Mouse (Mus musculus): ENCODE data around the gene Cox6a1. TPM values are rescaled to one million over a fixed set of nuclear protein-coding genes. Genes with fewer than 3 reads are reported as not detected.

Cox6a1 gene
- polyA plus RNA-seq, 1 experiment from 2014 or later, result 1,178 TPM

DNA sequence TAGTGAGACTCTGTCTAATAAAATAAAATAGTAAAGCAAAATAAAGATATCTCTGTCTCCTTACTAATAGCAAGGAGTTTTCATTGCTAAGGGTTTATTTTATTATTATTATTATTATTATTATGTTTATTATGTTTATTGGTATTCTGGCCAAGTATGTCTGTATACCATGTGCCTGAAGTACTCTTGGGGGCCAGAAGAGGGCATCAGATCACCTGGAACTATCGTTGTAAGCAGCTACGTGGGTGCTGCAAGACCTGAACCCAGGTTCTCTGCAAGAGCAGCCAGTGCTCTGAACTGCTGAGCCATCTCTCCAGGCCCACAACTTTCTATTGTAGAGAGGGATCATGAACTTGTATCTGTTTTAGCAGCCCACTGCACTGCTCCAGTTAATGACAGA lies 26.7 kb upstream of the Cox6a1 start:
- no peak overlapping the region for H3K9ac ChIP-seq (ENCODE audit: low read length)
- no peak for ATAC-seq (replicated peaks; ENCODE audit: low FRiP score, low TSS enrichment, low read depth)
- 85% methylated on average over 2 of the region's 2 CpGs for WGBS

DNA sequence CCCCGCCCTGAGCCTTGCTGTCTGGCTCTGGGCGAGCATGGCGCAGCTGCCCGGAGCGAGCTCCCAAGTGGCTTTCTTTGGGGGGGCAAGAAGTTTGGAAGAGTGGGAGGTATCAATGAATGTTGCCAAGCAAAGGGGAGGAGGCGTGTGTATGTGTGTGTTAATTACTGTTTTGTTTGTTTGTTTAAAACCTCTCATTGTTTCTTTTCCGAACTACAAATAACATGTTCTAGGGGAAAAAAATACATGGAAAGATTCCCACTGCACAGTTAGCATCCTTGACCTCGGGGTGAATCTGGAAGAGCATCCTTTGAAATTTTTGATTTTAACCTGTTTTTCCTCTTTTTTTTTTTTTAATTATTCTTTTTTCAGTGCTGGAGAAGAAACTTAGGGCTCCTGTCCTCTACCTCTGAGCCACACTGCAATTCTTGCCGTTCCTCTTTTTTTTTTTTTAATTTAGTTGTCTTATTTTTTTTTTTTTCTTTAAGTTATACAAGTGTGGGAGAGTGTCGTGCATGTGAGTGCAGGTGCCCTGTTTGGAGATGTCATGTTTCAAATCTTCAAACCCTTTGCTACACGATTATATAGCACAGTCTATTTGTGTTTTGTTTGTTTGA lies 25.5 kb upstream of the Cox6a1 start:
- peak overlapping the region; percentile 45 for H3K4me2 ChIP-seq (ENCODE audit: low read length)
- no peaks in the 10 kb centered on the region for H3K9me3 ChIP-seq (ENCODE audit: control insufficient read depth, low read length)
- DNase-seq (ENCODE audit: low spot score) (no peak), ATAC-seq (replicated peaks; ENCODE audit: low FRiP score, low TSS enrichment, low read depth) (no peak)
- H3K9ac ChIP-seq (ENCODE audit: low read length), result peak overlapping the region; percentile 29; the same call in 1 of the 2 replicates
- H3K4me3 ChIP-seq (ENCODE audit: low read depth, low read length), result peak overlapping the region; percentile 12; the same call in 1 of the 2 replicates
- no peaks in the 10 kb centered on the region for H3K27me3 ChIP-seq (replicated peaks; ENCODE audit: control insufficient read depth, insufficient read depth, low read length)
- H3K36me3 ChIP-seq (ENCODE audit: control insufficient read depth, insufficient read depth, low read length), result no peaks in the 10 kb centered on the region
- 25% methylated on average over 11 of the region's 11 CpGs for WGBS
- no peaks in the 10 kb centered on the region for H3K4me1 ChIP-seq (replicated peaks; ENCODE audit: control insufficient read depth, insufficient read depth, low read length)
- no peak overlapping the region for H3K27ac ChIP-seq (ENCODE audit: low read depth)

More for the DNA sequence above, 26.7 kb upstream of the Cox6a1 start:
- no peak for DNase-seq (ENCODE audit: low spot score)
- Histone ChIP-seq H3K4me2 (ENCODE audit: low read length) (no peak overlapping the region), H3K36me3 (ENCODE audit: control insufficient read depth, insufficient read depth, low read length) (no peaks in the 10 kb centered on the region), H3K27ac (ENCODE audit: low read depth) (no peak overlapping the region), H3K27me3 (replicated peaks; ENCODE audit: control insufficient read depth, insufficient read depth, low read length) (no peaks in the 10 kb centered on the region), H3K4me1 (replicated peaks; ENCODE audit: control insufficient read depth, insufficient read depth, low read length) (no peaks in the 10 kb centered on the region), H3K9me3 (ENCODE audit: control insufficient read depth, low read length) (no peaks in the 10 kb centered on the region), H3K4me3 (ENCODE audit: low read depth, low read length) (no peak overlapping the region)

GRCm38 (mm10) chr5:115373441-115374203 lies 24.8 kb upstream of the Cox6a1 start:
- no peak overlapping the region for H3K27ac ChIP-seq (ENCODE audit: low read depth)
- H3K9me3 ChIP-seq (ENCODE audit: control insufficient read depth, low read length), result no peaks in the 10 kb centered on the region
- H3K4me3 ChIP-seq (ENCODE audit: low read depth, low read length), result peak overlapping the region; percentile 12; the same call in 1 of the 2 replicates
- WGBS, result 25% methylated on average over 26 of the region's 26 CpGs
- peak overlapping the region; percentile 29; the same call in 1 of the 2 replicates for H3K9ac ChIP-seq (ENCODE audit: low read length)
- DNase-seq (ENCODE audit: low spot score) (no peak), ATAC-seq (replicated peaks; ENCODE audit: low FRiP score, low TSS enrichment, low read depth) (no peak)
- peak overlapping the region; percentile 45 for H3K4me2 ChIP-seq (ENCODE audit: low read length)
- H3K4me1 ChIP-seq (replicated peaks; ENCODE audit: control insufficient read depth, insufficient read depth, low read length), result no peaks in the 10 kb centered on the region
- no peaks in the 10 kb centered on the region for H3K36me3 ChIP-seq (ENCODE audit: control insufficient read depth, insufficient read depth, low read length)
- no peaks in the 10 kb centered on the region for H3K27me3 ChIP-seq (replicated peaks; ENCODE audit: control insufficient read depth, insufficient read depth, low read length)

DNA sequence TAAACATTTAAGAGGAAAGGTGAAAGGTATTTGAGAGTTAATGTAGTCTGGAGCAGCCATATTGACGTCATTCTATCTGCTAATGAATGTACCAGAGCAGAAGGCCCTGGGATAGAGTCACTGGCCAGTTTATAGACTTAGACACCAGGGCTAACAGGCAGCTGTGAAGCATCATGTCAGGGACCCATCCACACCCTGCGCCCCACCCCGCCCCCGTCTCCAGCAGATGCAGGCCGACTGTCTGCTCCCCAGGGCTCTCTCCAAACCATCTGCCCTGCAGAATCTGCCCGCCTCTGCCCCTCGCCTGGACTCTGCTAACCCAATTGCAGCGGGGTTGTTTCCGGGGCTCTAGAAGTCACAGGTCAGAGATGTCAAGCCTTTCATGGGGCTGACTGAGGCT lies 23.0 kb upstream of the Cox6a1 start:
- H3K27ac ChIP-seq (ENCODE audit: low read depth), result no peak overlapping the region
- no peaks in the 10 kb centered on the region for H3K36me3 ChIP-seq (ENCODE audit: control insufficient read depth, insufficient read depth, low read length)
- no peak for DNase-seq (ENCODE audit: low spot score)
- H3K4me1 ChIP-seq (replicated peaks; ENCODE audit: control insufficient read depth, insufficient read depth, low read length), result no peaks in the 10 kb centered on the region
- no peak for ATAC-seq (replicated peaks; ENCODE audit: low FRiP score, low TSS enrichment, low read depth)
- 21% methylated on average over 9 of the region's 9 CpGs for WGBS
- no peak overlapping the region for H3K4me3 ChIP-seq (ENCODE audit: low read depth, low read length)
- H3K9ac ChIP-seq (ENCODE audit: low read length), result no peak overlapping the region
- no peak overlapping the region for H3K4me2 ChIP-seq (ENCODE audit: low read length)
- H3K9me3 ChIP-seq (ENCODE audit: control insufficient read depth, low read length), result no peaks in the 10 kb centered on the region
- H3K27me3 ChIP-seq (replicated peaks; ENCODE audit: control insufficient read depth, insufficient read depth, low read length), result no peaks in the 10 kb centered on the region

GRCm38 (mm10) chr5:115364782-115365181 lies 16.0 kb upstream of the Cox6a1 start:
- Histone ChIP-seq H3K27me3 (replicated peaks; ENCODE audit: control insufficient read depth, insufficient read depth, low read length) (no peaks in the 10 kb centered on the region), H3K9ac (ENCODE audit: low read length) (no peak overlapping the region), H3K4me2 (ENCODE audit: low read length) (no peak overlapping the region), H3K4me3 (ENCODE audit: low read depth, low read length) (no peak overlapping the region), H3K9me3 (ENCODE audit: control insufficient read depth, low read length) (no peaks in the 10 kb centered on the region), H3K4me1 (replicated peaks; ENCODE audit: control insufficient read depth, insufficient read depth, low read length) (no peaks in the 10 kb centered on the region; the same call in 1 of the 2 replicates), H3K27ac (ENCODE audit: low read depth) (no peak overlapping the region), H3K36me3 (ENCODE audit: control insufficient read depth, insufficient read depth, low read length) (no peaks in the 10 kb centered on the region)
- WGBS, result 76% methylated on average over 4 of the region's 4 CpGs
- ATAC-seq (replicated peaks; ENCODE audit: low FRiP score, low TSS enrichment, low read depth) (no peak), DNase-seq (ENCODE audit: low spot score) (no peak)

DNA sequence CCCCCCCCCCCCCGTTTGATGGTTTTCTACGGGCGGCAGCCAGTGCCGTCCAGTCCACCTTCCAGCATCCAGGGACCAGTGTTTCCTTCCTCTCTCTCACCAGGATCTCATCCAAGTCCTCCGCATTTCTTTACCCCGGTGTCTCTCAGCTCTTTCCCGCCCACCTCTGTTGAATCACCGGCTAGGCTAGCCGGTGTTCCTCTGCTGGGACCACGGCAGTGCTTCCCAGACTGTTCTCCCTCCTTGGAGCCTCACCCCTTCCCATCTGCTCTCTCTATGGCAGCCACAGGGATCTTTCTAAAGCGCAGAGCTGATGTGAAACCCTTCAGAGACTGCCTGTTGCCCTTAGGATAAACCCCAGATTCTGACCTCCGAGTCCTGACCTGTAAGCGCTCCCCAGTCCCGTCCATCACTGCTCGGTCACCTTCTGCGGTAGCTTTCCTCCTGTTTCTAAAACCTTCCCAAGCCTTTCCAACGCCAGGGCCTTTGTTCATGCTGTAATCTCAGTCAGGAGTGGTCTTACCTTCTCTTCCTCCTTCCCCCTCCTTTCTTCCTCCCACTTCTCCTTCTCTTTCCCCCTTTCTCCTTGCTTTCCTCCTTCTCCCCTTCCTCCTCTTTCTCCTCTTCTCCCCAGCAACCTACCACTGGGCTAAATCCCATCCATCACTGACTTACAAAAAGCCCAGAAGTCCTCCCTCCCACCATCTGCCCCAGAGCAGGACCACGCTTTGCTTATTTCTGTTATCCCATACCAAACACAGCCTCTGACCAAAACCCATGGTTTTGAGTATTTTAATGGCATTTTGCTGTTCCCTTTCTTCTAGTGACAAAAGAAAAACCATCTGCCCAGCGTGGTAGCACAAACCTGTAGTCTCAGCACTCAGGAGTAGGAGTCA lies 14.3 kb upstream of the Cox6a1 start:
- H3K36me3 ChIP-seq (ENCODE audit: control insufficient read depth, insufficient read depth, low read length), result no peaks in the 10 kb centered on the region
- no peak overlapping the region for H3K4me2 ChIP-seq (ENCODE audit: low read length)
- ATAC-seq (replicated peaks; ENCODE audit: low FRiP score, low TSS enrichment, low read depth) (no peak), DNase-seq (ENCODE audit: low spot score) (no peak)
- no peak overlapping the region for H3K27ac ChIP-seq (ENCODE audit: low read depth)
- no peaks in the 10 kb centered on the region for H3K27me3 ChIP-seq (replicated peaks; ENCODE audit: control insufficient read depth, insufficient read depth, low read length)
- no peaks in the 10 kb centered on the region for H3K9me3 ChIP-seq (ENCODE audit: control insufficient read depth, low read length)
- H3K9ac ChIP-seq (ENCODE audit: low read length), result no peak overlapping the region
- no peak overlapping the region for H3K4me3 ChIP-seq (ENCODE audit: low read depth, low read length)
- no peaks in the 10 kb centered on the region; the same call in 1 of the 2 replicates for H3K4me1 ChIP-seq (replicated peaks; ENCODE audit: control insufficient read depth, insufficient read depth, low read length)
- 25% methylated on average over 18 of the region's 19 CpGs for WGBS

- H3K4me2 ChIP-seq (ENCODE audit: low read length), result no peak overlapping the region
- H3K4me3 ChIP-seq (ENCODE audit: low read depth, low read length), result no peak overlapping the region
- H3K36me3 ChIP-seq (ENCODE audit: control insufficient read depth, insufficient read depth, low read length), result no peaks in the 10 kb centered on the region
- H3K4me1 ChIP-seq (replicated peaks; ENCODE audit: control insufficient read depth, insufficient read depth, low read length), result no peaks in the 10 kb centered on the region; the same call in 1 of the 2 replicates
- H3K9ac ChIP-seq (ENCODE audit: low read length), result no peak overlapping the region
- DNase-seq (ENCODE audit: low spot score) (no peak), ATAC-seq (replicated peaks; ENCODE audit: low FRiP score, low TSS enrichment, low read depth) (no peak)
- 39% methylated on average over 7 of the region's 7 CpGs for WGBS
- H3K9me3 ChIP-seq (ENCODE audit: control insufficient read depth, low read length), result no peaks in the 10 kb centered on the region
- H3K27ac ChIP-seq (ENCODE audit: low read depth), result no peak overlapping the region
- no peaks in the 10 kb centered on the region for H3K27me3 ChIP-seq (replicated peaks; ENCODE audit: control insufficient read depth, insufficient read depth, low read length)
These were observed 13.4 kb upstream of the Cox6a1 start for GRCm38 (mm10) chr5:115362216-115362615.

DNA sequence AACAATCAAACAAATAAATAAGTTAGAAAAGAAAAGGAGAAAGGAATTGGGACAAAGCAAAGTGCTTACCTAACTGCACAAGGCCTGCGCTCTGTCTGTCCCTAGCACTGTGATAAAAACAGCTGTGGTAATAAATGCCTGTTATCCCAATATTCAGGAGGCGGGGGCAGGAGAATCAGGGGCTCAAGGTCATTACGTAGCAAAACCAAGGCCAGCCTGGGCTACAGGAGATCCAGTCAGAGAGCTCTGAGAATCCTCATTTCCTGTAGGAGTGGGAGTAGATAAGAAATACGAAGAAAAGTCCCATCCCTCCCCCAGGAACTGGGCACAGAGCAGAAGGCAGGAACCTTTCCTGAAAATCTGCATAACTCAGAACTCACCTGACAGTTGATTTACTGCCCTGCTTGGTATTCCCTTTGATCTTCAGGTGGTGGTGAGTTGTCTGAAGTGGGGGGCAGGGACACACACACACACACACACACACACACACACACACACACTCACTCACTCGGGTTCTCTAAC lies 11.1 kb upstream of the Cox6a1 start:
- WGBS, result 48% methylated on average over 5 of the region's 5 CpGs
- Histone ChIP-seq H3K27ac (ENCODE audit: low read depth) (no peak overlapping the region), H3K4me3 (ENCODE audit: low read depth, low read length) (no peak overlapping the region), H3K4me2 (ENCODE audit: low read length) (no peak overlapping the region), H3K9ac (ENCODE audit: low read length) (no peak overlapping the region), H3K36me3 (ENCODE audit: control insufficient read depth, insufficient read depth, low read length) (no peaks in the 10 kb centered on the region), H3K27me3 (replicated peaks; ENCODE audit: control insufficient read depth, insufficient read depth, low read length) (no peaks in the 10 kb centered on the region), H3K4me1 (replicated peaks; ENCODE audit: control insufficient read depth, insufficient read depth, low read length) (no peaks in the 10 kb centered on the region; the same call in 1 of the 2 replicates), H3K9me3 (ENCODE audit: control insufficient read depth, low read length) (no peaks in the 10 kb centered on the region)
- DNase-seq (ENCODE audit: low spot score) (no peak), ATAC-seq (replicated peaks; ENCODE audit: low FRiP score, low TSS enrichment, low read depth) (peak; percentile 47)
